Mouse (Mus musculus): ENCODE measurements around the gene Dapk1. TPM values are rescaled to one million over a fixed set of nuclear protein-coding genes. Genes with fewer than 3 reads are reported as not detected.
"Not testable (repeated sequence)": the region's sequence is repeated elsewhere in the genome, so short reads cannot be mapped to it uniquely, and the experiment has no call there.

The Dapk1 gene
- total RNA-seq (2021): 1 to 10 TPM; 8.0 to 8.2 TPM
- long read RNA-seq, experiment 1, full-length matches to known transcripts: 1 of 4 reads
- long read RNA-seq, experiment 1, partial matches to known transcripts: 1 of 4 reads
- long read RNA-seq, experiment 1, other reads (novel, unspliced or antisense): 2 of 4 reads
- long read RNA-seq, experiment 2, partial matches to known transcripts: 0 of 2 reads
- long read RNA-seq, experiment 2, other reads (novel, unspliced or antisense): 2 of 2 reads

GRCm38 (mm10) chr13:60601436-60602415 lies at the start of gene Dapk1:
TSS of gene Dapk1 (plus strand) at chr13:60601947.
- DNase-seq: peak; percentile 83

DNA sequence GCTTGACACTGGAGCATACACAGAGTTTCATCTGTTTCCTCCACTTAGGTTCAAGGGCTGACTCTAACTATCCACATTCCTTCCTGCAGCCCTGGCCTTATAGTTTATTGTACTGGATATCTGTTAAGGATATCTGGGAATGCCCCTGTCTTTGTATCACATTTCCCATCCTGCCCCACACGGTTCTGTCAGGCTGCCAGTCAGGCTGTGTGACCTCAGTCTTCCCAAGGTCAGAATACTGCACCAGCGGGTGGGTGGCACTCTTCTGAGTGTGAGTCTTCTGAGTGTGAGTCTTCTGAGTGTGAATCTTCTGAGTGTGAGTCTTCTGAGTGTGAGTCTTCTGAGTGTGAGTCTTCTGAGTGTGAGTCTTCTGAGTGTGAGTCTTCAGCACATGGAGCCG lies 48.4 kb upstream of the Dapk1 start:
- no peak for DNase-seq

DNA sequence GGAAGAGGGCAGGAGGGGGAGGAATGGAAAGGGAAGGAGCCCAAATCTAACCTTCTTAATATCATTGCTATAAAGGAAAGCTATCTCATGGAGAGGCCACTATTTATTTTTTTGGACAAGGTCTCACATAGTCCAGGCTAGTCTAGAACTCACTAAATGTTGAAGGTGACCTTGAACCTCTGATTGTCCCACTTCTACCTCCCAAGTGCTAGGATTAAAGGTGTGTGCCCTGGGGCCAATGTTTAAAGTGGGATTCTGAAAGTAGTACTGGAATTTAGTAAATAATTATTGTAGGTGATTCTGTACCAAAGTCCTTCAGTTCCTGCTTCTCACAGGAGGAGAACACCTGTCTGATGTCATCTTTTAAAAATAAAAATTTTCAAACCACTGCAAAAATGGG lies 45.3 kb upstream of the Dapk1 start:
- DNase-seq: no peak

GRCm38 (mm10) chr13:60556911-60557310 lies 44.8 kb upstream of the Dapk1 start:
- no peak for DNase-seq

DNA sequence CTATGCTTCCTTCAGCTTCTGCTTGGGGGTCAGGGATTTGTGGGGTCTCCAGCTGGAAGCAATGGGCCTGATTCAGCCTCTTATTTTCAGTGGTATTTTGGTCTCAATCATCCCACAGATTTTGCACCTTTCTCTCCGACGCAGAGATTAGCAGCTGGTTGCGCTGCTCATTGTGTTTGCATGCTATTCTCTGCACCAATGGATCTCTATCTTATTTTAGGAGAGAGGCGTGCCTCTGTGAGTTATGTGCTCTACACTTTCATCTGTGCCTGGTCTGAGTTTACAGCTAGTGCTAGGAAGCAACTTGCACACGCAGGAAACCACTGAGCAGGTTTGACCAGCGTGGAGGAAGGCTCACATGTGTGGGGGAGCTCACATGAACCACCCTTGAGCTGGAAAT lies 37.4 kb upstream of the Dapk1 start:
- no peak for DNase-seq

DNA sequence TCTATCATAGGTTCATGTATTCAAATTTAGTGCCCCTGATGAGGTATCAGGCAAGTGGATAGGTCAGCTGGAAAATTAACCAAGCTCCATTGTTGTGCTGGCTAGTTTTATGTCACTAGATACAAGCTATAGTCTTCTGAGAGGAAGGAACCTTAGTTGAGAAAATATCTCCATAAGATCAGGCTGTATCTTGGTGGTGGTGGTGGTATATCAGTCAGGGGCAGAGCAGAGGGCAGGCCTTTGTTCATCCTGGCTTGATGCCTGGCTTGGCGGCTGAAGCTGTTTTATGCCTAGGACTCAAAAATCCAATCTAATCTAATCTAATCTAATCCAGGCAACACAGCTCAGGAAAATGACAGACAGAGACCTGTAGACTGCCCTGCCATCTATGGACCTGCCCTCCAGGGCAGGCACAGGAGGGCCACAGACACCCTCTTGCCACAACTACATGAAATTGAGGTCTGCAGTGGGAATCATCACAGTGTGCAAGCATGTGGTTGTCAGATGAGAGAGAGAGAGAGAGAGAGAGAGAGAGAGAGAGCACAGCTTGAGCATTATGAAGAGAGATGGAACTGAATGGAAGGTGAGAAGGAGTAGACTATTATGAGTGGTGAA lies 32.7 kb upstream of the Dapk1 start:
- no peak for DNase-seq

DNA sequence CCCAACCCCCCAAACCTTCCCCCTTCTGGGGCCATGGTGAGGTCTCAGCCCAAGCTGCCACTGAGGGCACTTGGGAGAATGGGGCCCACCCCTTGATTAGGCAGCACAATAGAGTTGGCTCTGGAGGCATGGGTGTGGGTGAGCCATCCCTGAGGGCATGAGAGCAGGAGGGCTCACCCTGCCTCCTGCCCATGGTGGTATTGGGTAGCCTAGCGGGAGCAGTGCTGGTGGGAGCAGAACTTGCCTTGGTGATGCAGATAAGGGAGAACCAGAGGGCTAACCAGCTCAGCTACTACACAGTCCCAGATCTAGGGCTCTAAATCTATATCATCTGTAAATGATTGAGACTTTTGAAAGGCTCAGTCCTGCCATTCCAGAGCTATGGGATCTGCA lies 32.2 kb upstream of the Dapk1 start:
- no peak for DNase-seq

DNA sequence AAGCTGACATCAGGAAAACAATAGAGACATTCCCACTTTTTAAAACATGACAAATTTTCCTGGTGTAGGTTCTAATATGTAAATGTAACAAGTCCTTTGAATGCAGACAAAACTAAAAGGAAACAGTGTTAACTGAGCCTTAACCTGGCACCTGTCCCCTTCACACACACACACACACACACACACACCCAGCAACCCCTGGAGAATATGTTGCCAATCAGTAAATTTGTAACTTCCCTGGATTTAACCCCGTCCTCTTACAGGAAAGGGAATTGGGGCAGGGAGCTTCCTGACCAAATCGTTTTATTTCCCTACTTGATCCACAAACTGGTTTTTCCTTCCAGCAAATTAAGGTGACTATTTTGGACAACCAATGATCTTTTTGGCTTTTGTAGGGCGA lies 28.2 kb upstream of the Dapk1 start:
- no peak for DNase-seq

- DNase-seq: no peak
Observed at GRCm38 (mm10) chr13:60573971-60574370, 27.8 kb upstream of the Dapk1 start.

- DNase-seq: no peak
Observed at GRCm38 (mm10) chr13:60578541-60578940, 23.2 kb upstream of the Dapk1 start.

DNA sequence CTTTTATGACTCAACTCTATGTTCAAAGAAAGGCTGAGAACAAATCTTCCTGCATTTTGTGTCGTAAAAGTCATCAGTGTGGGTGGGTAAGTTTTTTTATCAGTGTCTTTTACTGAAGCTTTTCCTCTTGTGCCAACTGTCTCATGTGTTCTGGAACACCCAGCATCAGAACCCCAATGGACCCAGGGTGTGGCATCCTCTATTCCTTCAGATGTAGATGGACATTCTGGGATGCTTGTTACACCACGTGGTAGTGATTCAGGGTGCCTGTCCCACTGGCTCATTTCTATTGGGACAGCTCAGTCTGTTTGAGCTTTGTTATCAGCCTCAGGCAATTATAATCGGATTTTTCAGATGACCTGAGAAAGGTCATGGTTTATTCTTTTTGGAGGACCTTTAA lies 6.9 kb upstream of the Dapk1 start:
- DNase-seq: peak; percentile 47

- DNase-seq: no peak
Observed at GRCm38 (mm10) chr13:60595519-60595918, 6.2 kb upstream of the Dapk1 start.

GRCm38 (mm10) chr13:60602416-60603251 lies 887 bp downstream of the Dapk1 start:
- no peak for DNase-seq

GRCm38 (mm10) chr13:60603252-60603562 lies 1.5 kb downstream of the Dapk1 start:
- no peak for DNase-seq

DNA sequence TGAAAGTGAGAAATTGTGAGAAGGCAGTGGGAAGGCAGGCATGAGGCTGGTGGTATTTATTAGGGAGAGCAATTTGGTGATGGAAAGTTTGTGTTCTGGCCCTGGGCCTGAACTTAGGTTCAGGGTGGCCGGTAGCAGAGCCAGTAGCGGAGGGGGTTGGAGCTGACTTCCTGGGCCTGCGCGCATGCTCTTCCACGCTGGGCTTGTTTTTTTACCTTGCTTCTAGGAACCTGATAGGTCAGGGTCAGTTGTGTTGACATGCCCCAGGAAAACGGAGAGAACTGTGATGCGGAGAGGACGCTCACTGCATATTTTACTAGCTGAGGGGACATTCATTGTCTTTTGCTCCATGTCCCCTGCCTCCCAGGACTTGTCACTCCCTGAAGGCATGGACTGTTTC lies 5.7 kb downstream of the Dapk1 start:
- no peak for DNase-seq

GRCm38 (mm10) chr13:60608411-60609046 lies 6.8 kb downstream of the Dapk1 start:
- DNase-seq: no peak

DNA sequence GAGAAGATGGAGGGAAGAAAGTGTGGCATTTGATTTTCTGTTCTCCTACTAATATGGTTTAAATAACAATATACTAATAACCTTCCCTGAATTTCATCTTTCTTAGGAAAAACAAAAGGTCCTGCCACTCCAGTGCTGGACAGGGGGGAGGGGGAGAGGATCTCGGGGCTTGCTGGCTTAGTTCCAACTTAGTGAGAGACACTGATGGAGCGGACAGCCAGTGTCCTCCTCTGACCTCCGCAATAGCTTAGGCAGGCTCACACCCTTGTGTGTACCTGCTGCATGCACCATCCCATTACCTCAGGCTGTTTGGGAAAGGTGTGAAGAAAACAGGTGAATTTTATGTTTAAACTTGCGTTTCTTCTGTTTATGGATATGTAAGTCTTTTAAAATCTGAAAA lies 7.5 kb downstream of the Dapk1 start:
- no peak for DNase-seq

DNA sequence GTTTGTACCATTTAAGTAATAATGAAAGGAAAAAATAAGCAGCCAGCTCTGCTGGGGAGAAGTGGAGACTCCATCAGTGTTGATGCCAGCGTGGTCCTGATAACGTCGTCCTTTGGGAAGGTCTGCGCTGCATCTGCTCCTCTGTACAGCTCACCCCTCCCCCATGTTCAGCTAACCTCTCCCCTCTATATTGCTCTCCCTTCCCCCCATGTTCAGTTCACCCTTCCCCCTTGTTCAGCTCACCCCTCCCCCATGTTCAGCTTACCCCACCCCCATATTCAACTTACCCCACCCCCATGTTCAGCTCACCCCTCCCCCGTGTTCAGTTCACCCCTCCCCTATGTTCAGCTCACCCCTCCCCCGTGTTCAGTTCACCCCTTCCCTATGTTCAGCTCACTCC lies 8.8 kb downstream of the Dapk1 start:
- DNase-seq: no peak

- DNase-seq: not testable (repeated sequence)
Observed at GRCm38 (mm10) chr13:60610971-60611370, 9.2 kb downstream of the Dapk1 start.

DNA sequence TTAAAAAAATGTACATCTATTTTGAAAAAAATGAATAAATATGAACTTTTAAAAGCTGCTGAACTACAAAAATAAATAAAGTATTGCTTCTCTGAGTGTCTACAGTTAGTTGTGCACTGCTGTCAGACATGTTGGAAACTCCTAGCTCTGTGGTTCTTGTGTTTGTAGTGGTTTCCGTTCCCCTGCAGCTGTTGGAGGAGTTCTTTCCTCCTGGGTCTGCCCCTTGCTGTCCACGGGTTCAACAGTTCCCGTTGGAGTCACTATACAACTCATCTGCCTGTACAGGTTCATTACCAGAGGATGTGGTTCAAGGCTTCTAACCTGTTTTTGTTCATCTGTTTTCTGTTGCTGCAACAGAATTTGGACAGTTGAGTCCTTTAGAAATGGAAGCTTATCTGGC lies 10.4 kb downstream of the Dapk1 start:
- no peak for DNase-seq

DNA sequence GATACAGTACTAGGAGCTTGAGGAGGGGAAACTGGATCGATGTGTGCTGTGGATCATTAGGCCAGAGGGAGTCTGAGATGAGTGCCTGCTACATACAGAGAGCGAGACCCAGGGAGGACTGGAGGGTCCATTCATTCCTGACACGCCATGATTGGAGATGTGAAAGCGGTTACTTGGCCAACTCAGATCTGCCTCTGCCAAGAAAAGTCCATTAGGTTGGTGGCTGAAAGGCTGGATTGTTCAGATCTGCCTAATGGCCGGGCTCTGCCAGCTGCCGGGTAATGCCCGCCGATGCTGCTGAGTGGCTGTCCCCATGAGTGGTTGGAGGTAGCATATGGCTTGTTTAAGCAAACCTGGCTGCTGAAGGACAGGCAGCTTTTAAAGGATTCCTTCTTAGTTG lies 12.4 kb downstream of the Dapk1 start:
- no peak for DNase-seq

All from gastrocnemius, postnatal 25 days (tissue).